Mouse (Mus musculus): ENCODE measurements around the gene Gm49380. TPM values are rescaled to one million over a fixed set of nuclear protein-coding genes. Genes with fewer than 3 reads are reported as not detected.
A peak's percentile ranks its signal among the peaks of the same experiment; 100 is the strongest.

Gm49380 gene
- polyA plus RNA-seq, 1 experiment, result 0.29 TPM

DNA sequence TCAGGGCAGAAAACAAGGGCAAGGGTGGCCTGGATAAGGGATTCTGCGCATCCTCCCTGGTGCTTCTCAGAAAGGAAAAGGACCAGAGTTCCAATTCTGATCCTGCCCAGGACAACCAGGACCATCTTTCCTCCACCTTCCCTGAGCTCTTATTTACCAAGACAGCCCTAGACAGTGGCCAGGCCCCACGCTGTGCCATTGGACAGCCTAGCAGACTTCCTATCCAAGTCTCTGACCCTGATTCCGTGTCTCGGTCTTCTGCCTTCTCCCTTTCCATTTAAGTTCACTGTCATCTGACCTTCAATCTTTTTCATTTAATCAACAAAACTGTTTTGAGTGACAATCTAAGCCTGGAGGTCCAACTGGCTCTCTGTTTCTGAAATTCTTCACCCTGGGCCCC is 6.7 kb downstream of the Gm49380 start:
- no peak for DNase-seq (ENCODE audit: low read depth)
- TF ChIP-seq CTCF (IDR thresholded peaks at IDR 0.05; ENCODE audit: borderline replicate concordance, extremely low read depth, insufficient read depth, insufficient read length), result no peak
- no peak for TF ChIP-seq POLR2A (IDR thresholded peaks at IDR 0.05; ENCODE audit: borderline replicate concordance, extremely low read depth, insufficient read depth, insufficient read length, poor library complexity, severe bottlenecking)

DNA sequence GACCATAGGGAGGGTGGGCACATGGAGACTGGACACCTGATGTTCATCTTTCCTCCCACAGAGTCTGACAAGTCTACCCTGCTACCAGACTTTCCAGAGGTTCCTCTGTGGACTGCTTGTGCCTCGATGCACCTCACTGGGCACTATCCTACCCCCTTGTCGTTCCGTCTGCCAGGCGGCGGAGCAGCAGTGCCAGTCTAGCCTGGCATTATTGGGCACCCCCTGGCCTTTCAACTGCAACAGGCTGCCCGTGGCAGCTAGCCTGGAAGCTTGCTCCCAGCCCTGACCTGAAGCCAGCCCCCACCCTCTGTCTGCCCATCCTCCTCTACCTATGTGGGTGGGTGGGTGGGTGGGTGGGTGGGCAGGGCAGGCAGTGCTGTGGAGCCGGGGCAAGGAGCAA is 7.1 kb downstream of the Gm49380 start:
- no peak for DNase-seq (ENCODE audit: low read depth)

DNA sequence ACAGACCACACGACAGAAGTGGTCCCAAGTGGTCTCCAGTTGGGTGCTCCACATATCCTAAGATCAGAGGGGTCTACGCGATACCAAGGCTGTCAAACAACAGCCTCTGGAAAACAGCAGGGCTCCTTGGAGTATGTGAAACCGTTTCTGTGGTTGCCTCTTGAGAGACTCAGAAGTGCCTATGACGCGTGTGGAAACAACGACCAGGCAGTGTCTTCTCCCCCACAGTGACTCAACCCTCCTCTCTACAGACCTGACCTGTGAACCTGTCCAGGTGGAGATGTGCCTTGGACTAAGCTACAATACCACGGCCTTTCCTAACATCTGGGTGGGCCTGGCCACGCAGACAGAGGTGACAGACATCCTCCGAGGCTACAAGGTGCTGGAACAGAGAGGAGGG is 7.5 kb downstream of the Gm49380 start:
- DNase-seq (ENCODE audit: low read depth), result no peak
- TF ChIP-seq POLR2A (IDR thresholded peaks at IDR 0.05; ENCODE audit: borderline replicate concordance, extremely low read depth, insufficient read depth, insufficient read length, poor library complexity, severe bottlenecking), result no peak
- no peak for TF ChIP-seq CTCF (IDR thresholded peaks at IDR 0.05; ENCODE audit: borderline replicate concordance, extremely low read depth, insufficient read depth, insufficient read length)

More for the DNA sequence above, 7.1 kb downstream of the Gm49380 start:
- TF ChIP-seq POLR2A (IDR thresholded peaks at IDR 0.05; ENCODE audit: borderline replicate concordance, extremely low read depth, insufficient read depth, insufficient read length, poor library complexity, severe bottlenecking) (no peak), CTCF (IDR thresholded peaks at IDR 0.05; ENCODE audit: borderline replicate concordance, extremely low read depth, insufficient read depth, insufficient read length) (no peak)

DNA sequence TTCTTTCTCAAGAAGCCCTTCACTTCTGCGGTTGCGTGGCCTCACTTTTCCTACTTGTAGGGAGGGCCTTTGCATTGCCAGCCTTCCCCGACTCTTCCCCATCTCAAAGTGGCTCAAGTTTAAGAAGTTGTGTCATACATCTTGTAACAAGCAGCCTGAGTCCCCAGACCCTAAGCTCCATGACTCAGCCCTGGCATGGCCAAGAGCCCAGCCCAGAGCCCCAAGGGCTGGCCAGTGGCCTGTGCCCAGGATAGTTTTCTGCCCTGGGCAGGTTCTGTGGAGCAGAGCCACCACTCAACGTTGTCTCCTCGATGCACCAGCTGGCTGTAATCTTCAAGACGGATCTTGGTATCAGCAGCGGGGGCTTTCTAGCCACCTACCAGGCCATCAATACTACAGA is 8.4 kb downstream of the Gm49380 start:
- no peak for DNase-seq (ENCODE audit: low read depth)
- TF ChIP-seq POLR2A (IDR thresholded peaks at IDR 0.05; ENCODE audit: borderline replicate concordance, extremely low read depth, insufficient read depth, insufficient read length, poor library complexity, severe bottlenecking) (no peak), CTCF (IDR thresholded peaks at IDR 0.05; ENCODE audit: borderline replicate concordance, extremely low read depth, insufficient read depth, insufficient read length) (no peak)

DNA sequence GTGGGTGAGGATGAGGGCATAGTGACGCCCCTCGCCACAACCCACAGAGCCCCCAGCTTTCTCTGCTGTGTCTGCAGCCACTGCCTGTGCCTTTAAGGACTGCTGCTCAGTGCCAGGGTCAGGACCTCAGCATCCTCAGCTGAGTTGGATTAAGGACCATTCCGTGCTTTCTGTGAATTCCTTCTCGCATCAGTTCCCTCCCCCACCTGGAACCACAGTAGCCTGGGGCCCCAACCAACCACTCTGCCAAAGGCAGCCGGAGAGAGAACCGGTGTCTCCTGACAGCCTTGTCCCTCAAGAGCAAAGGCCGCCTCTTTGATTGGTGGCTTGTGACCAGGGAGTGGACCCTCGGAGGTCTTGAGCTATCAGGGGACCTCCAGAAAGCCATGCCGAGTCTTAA is 11.8 kb downstream of the Gm49380 start, which contains the start of gene Mfrp:
Gene Mfrp (plus strand): TSS at position 240 of the 400 bp plus-strand sequence.
- TF ChIP-seq CTCF (IDR thresholded peaks at IDR 0.05; ENCODE audit: borderline replicate concordance, extremely low read depth, insufficient read depth, insufficient read length) (no peak), POLR2A (IDR thresholded peaks at IDR 0.05; ENCODE audit: borderline replicate concordance, extremely low read depth, insufficient read depth, insufficient read length, poor library complexity, severe bottlenecking) (no peak)
- DNase-seq (ENCODE audit: low read depth), result no peak

DNA sequence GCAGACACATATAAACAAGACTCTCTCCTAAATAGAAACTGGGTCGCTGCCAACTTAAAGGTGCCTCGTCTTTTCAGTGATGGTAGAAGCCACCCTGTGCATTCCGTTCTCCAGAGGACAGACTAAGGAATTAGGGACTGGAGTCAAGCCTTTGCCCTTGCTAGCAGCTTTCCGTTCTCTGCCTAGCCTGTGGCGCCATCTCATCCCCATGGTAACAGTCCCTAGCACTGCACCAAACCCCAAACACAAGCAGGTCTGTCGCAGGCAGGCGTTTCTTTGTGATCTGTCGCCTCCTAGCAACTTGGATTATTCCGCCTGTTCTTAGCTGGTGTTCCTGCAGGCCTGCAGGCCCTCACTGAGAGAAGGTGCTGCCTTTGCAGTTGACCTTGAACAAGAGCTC is 16.8 kb downstream of the Gm49380 start:
- DNase-seq (ENCODE audit: low read depth), result peak; percentile 88

DNA sequence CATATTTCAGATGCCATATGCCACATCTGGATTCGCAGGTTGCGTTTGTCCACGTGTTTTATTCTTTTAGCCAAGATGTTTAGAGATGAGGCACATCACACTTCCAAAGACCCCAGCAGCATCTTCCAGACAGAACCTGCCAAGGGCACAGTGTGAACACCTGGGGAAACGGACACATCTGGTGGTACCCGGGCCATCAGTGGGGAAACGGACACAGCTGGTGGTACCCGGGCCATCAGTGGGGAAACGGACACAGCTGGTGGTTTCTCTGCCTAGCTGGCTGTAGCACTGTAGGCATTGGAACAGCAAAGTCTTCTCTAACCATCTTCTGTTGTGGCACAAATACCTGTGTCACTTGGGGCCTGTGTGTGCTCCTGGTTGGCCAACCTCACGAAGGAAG is 17.5 kb downstream of the Gm49380 start:
- TF ChIP-seq POLR2A (IDR thresholded peaks at IDR 0.05; ENCODE audit: borderline replicate concordance, extremely low read depth, insufficient read depth, insufficient read length, poor library complexity, severe bottlenecking) (no peak), CTCF (IDR thresholded peaks at IDR 0.05; ENCODE audit: borderline replicate concordance, extremely low read depth, insufficient read depth, insufficient read length) (no peak)
- no peak for DNase-seq (ENCODE audit: low read depth)

More for the DNA sequence above, 16.8 kb downstream of the Gm49380 start:
- TF ChIP-seq CTCF (IDR thresholded peaks at IDR 0.05; ENCODE audit: borderline replicate concordance, extremely low read depth, insufficient read depth, insufficient read length) (no peak), POLR2A (IDR thresholded peaks at IDR 0.05; ENCODE audit: borderline replicate concordance, extremely low read depth, insufficient read depth, insufficient read length, poor library complexity, severe bottlenecking) (no peak)

DNA sequence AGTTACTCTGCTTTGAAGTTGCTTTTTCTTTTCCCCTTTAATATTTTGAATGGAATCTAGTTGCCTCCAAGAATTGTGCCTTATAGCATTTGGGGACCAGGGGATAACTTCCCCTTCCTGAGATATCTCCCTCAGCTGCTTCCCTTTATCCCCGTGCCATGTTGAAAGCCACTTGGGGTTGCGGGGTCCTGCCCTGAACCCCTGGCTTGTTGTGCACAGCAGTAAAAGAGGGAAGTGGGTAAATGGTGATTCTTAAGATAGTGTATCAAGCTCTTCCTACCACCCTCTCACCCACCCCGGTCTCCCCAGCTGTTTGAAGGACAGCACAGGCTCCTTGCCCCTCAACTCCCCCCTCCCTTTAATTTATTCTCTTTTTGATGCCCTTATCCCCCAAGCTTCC is 18.6 kb downstream of the Gm49380 start:
- TF ChIP-seq CTCF (IDR thresholded peaks at IDR 0.05; ENCODE audit: borderline replicate concordance, extremely low read depth, insufficient read depth, insufficient read length) (no peak), POLR2A (IDR thresholded peaks at IDR 0.05; ENCODE audit: borderline replicate concordance, extremely low read depth, insufficient read depth, insufficient read length, poor library complexity, severe bottlenecking) (no peak)

DNA sequence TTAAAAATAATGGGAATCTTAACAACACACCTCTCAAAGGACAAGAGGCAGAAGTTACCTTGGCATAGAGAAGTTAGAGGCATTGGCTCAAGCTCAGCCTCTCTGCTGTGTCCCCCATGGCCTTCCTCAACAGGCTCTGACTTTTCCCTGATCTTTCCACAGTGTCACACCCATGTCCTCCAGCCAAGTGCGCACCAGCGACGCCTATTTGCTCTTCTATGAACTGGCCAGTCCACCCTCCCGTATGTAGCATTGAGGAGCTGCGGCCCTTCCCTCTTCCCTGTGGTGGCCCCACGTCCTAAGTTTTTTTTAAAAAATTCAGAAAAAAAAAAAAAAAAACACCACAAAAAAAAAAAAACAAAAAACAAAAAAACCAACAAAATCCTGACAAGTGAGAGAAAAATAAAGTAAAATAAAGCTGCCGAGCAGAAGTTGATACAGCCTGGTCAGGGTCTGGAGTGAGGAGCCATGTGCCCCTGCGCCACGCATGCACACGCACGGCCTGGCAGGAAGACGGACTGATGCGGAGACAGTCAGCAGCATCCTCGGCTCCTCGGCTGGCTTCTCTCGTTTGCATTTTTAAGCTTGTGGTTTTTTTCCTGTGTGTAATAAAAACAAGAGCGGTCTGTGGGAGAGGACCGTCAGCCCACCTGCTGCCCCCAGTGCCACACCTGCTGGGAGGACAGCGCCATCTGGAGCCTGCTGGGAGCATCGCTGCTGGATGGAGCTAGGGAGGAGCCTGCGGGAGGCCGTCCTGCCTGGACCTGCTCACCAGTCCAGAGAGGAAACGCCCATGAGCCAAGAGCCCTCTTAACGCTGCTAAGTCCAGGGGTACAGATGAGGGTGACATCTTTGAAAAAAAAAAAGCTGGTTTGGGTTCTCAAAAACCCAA is 19.4 kb downstream of the Gm49380 start:
- DNase-seq (ENCODE audit: low read depth), result peak; percentile 81
- peak; percentile 91 for TF ChIP-seq CTCF (IDR thresholded peaks at IDR 0.05; ENCODE audit: borderline replicate concordance, extremely low read depth, insufficient read depth, insufficient read length)
- TF ChIP-seq POLR2A (IDR thresholded peaks at IDR 0.05; ENCODE audit: borderline replicate concordance, extremely low read depth, insufficient read depth, insufficient read length, poor library complexity, severe bottlenecking), result no peak

More for the DNA sequence above, 18.6 kb downstream of the Gm49380 start:
- DNase-seq (ENCODE audit: low read depth), result no peak

DNA sequence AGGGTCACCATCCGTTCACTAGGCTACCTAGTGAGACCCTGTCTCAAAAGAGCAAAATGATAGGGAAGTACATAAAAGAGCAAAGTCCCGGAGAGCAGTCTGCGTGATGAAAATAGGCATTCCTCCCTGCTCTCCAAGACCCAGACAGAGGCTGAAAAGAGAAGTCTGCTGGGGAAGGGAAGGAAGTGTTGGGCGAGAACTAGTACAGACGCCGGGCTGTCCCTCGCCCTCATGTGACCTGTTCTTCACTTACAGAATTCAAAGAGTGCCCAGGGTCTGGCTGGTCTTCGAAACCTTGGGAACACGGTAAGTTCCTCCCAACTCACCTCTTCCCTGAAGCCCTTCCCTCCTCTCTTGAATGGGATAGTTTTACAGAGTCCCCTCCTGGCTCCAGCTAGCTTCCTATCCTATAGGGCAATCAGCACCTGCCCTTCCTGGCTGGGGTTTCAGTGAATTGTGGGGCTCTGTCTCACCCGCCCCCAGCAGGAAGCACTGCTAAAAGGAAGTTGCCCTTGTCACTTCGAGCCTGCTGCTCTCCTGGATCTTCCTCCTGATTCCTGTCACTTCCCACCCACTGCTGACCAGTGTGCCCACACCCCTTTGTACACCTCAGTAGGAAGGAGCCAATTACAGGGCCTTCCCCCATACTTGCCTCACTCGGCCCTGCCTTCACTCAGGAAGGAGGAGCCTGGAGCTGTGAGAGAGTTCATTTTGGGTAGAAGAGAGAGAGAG is 24.3 kb downstream of the Gm49380 start:
- no peak for DNase-seq (ENCODE audit: low read depth)
- TF ChIP-seq CTCF (IDR thresholded peaks at IDR 0.05; ENCODE audit: borderline replicate concordance, extremely low read depth, insufficient read depth, insufficient read length), result no peak
- TF ChIP-seq POLR2A (IDR thresholded peaks at IDR 0.05; ENCODE audit: borderline replicate concordance, extremely low read depth, insufficient read depth, insufficient read length, poor library complexity, severe bottlenecking), result no peak

DNA sequence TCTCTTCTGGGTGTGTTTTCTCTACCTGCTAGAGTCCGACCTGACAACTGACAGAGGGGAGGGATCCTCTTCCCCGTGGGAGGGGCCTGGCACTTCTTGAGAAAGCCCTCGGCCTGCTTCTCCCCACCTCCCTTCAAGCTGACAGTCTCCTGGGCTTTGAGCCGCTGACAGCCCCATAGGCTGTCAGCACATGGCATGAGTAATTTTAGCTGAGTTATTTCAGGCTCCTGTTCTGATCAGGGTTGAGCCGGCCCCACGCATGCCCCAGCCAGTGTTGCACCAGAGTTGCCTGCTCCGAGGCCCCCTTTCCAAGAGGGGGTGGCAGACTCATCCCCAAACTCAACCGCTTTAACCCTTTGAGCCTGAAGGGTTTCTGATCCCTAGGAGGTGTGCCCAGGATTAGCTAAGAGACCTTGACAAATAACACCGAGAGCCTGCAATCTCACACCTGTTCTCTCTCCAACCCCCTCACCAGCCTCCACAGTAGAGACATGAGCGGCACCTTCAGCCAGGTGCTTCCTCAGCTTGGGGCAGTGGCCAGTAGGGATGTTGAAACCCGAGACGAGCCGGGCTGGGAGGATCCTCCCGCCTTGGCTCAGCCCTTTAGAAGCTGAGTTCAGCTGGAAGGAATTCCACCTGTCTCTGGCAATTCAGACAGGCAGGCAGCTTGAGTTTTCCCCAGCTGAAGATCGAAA is 25.4 kb downstream of the Gm49380 start:
- TF ChIP-seq CTCF (IDR thresholded peaks at IDR 0.05; ENCODE audit: borderline replicate concordance, extremely low read depth, insufficient read depth, insufficient read length) (no peak), POLR2A (IDR thresholded peaks at IDR 0.05; ENCODE audit: borderline replicate concordance, extremely low read depth, insufficient read depth, insufficient read length, poor library complexity, severe bottlenecking) (no peak)
- DNase-seq (ENCODE audit: low read depth), result no peak
